Mouse (Mus musculus): ENCODE measurements around the gene Bmpr1b.

- TF ChIP-seq CTCF (IDR thresholded peaks at IDR 0.05; ENCODE audit: control insufficient read depth, insufficient read depth, low read length) (no peak), POLR2A (IDR thresholded peaks at IDR 0.05; ENCODE audit: borderline replicate concordance, control insufficient read depth, low read depth, low read length) (no peak)
Measured at GRCm38 (mm10) chr3:141921161-141921560, 248.1 kb downstream of the Bmpr1b start.
